Mouse (Mus musculus): ENCODE data around the gene Schip1.

DNA sequence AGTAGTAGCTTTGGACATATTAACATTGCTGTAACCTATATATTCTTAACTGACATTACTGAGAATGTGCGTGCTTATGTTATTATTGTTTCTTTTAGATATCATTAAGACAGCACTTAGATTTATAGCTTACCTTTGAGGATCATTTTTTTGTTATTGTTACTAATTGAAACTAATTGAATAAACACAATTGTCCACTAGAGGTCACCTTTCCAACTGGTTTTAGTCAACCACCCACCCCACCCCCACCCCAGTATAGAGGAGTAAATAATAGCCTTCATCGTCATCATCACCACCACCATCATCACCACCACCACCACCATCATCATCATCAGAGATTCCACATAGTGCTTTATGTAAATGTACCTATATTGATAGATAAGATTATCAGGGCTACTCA lies 498.2 kb downstream of the Schip1 start:
- TF ChIP-seq CTCF (IDR thresholded peaks at IDR 0.05; ENCODE audit: low read depth): peak; percentile 38
- no peak for TF ChIP-seq EP300 (optimal IDR thresholded peaks at IDR 0.05)

Measured in stomach, postnatal 0 days (tissue).